Mouse (Mus musculus) testis, postnatal 10 days (tissue): ENCODE measurements around the gene Cyp3a44.
"Not testable (repeated sequence)": the region's sequence is repeated elsewhere in the genome, so short reads cannot be mapped to it uniquely, and the experiment has no call there.

Experiments
- DNase-seq: peaks from one replicate; pipeline ENCODE4 v3.0.0; 2021; ENCODE audit warnings: low spot score

The Cyp3a44 gene

GRCm38 (mm10) chr5:145805796-145806195 lies at the start of gene Cyp3a44:
Gene Cyp3a44 (minus strand): TSS chr5:145805874.
- DNase-seq, result not testable (repeated sequence)

- DNase-seq, result not testable (repeated sequence)
Measured at GRCm38 (mm10) chr5:145800229-145800628, 5.4 kb downstream of the Cyp3a44 start.

- not testable (repeated sequence) for DNase-seq
Measured at GRCm38 (mm10) chr5:145793232-145793631, 12.4 kb downstream of the Cyp3a44 start.

GRCm38 (mm10) chr5:145737512-145737911 lies 68.2 kb downstream of the Cyp3a44 start:
- not testable (repeated sequence) for DNase-seq
